Mouse (Mus musculus) liver, embryonic 11.5 days (tissue): ENCODE measurements at regions not wholly inside any gene's neighbourhood (a gene's known extent, or its start where the extent isn't known, plus 50 kb on each side); places are given as distances from the start of the nearest gene placed in this dataset.
"Not testable (repeated sequence)": the region's sequence is repeated elsewhere in the genome, so short reads cannot be mapped to it uniquely, and the experiment has no call there.

Experiments
- ATAC-seq: fragments of 200-750 bp; cut with Nextera tagmentation; replicated peaks from 2 replicates; pipeline ENCODE4 v1.8.0; 2017; ENCODE audit warnings: moderate number of reproducible peaks, mild to moderate bottlenecking, moderate TSS enrichment, moderate library complexity; ENCODE audit not compliant: low FRiP score
- DNase-seq: peaks from one replicate; pipeline ENCODE4 v3.0.0-alpha.2; 2017; ENCODE audit warnings: low spot score
- H3K27ac ChIP-seq: fragments of 300-500 bp; sonication (generic); 2 replicates; pipeline ENCODE4 v1.5.1; 2014; ENCODE audit warnings: mild to moderate bottlenecking, low read depth, low read length, control low read depth
- H3K27me3 ChIP-seq: fragments of 300-500 bp; sonication (generic); replicated peaks from 2 replicates; pipeline ENCODE4 v1.6.1; 2014; ENCODE audit warnings: low read length, mixed read lengths; ENCODE audit not compliant: control insufficient read depth, insufficient read depth
- H3K36me3 ChIP-seq: fragments of 300-500 bp; sonication (generic); 2 replicates; pipeline ENCODE4 v1.6.1; 2014; ENCODE audit warnings: mild to moderate bottlenecking, low read length, moderate library complexity, mixed read lengths; ENCODE audit not compliant: control insufficient read depth, insufficient read depth
- H3K4me1 ChIP-seq: fragments of 300-500 bp; sonication (generic); replicated peaks from 2 replicates; pipeline ENCODE4 v1.6.1; 2014; ENCODE audit warnings: low read length, mixed read lengths; ENCODE audit not compliant: control insufficient read depth, insufficient read depth
- H3K4me2 ChIP-seq: fragments of 300-500 bp; sonication (generic); 2 replicates; pipeline ENCODE4 v1.6.1; 2014; ENCODE audit warnings: mild to moderate bottlenecking, control low read depth, moderate library complexity
- H3K4me3 ChIP-seq: fragments of 300-500 bp; sonication (generic); 2 replicates; pipeline ENCODE4 v1.5.1; 2014; ENCODE audit warnings: low read depth, low read length, control low read depth
- H3K9ac ChIP-seq: fragments of 300-500 bp; sonication (generic); 2 replicates; pipeline ENCODE4 v1.6.1; 2014; ENCODE audit warnings: low read depth, low read length, control low read depth
- H3K9me3 ChIP-seq: fragments of 300-500 bp; sonication (generic); 2 replicates; pipeline ENCODE4 v1.6.1; 2016; ENCODE audit warnings: low read length, inconsistent platforms, mixed read lengths; ENCODE audit not compliant: control insufficient read depth
- WGBS: fragments of 180-500 bp; shearing (Covaris S2); extraction: QIAGEN DNeasy Blood & Tissue Kit; methylation state at CpG from one replicate; pipeline ENCODE4 v1.1.7; 2014; 5-methylcytosine and 5-hydroxymethylcytosine counted together

DNA sequence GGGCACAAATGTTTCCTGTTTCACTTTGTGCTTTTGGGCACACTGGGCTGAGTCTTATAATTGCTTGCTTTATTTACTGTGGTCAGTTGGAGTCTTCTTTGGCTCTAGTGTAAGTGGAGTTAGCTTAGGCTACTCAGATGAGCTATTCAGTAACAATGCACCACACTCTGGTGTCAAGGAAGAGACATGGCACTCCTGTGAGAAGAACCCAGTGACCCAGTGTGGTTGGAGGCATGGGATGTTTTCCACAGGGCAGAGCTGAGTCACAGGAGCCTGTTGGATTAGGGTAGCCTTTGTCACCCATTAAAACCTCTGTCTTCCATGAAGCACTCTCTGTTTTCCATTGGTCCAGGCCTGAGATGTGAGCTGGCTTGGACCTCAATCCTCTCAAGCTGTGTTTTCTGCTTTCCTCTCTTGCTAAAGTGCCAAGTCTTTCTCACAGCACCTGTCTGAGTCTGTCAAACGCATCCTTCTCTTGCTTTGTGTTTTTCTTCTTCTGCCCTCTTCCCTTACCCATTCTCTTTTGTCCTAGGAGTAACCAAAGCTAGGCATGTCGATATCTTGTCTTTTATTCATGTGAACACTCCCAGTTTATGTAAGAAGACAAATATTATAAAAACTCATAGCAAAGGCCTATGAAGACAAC lies 83.2 kb downstream of the Cxcr4 start:
- ATAC-seq (no peak), DNase-seq (no peak)
- Histone ChIP-seq H3K4me3 (no peak overlapping the region), H3K36me3 (no peaks in the 10 kb centered on the region), H3K27me3 (no peaks in the 10 kb centered on the region), H3K27ac (no peak overlapping the region), H3K4me2 (no peak overlapping the region), H3K4me1 (no peaks in the 10 kb centered on the region), H3K9me3 (no peaks in the 10 kb centered on the region), H3K9ac (no peak overlapping the region)
- WGBS = 68% methylated on average over 2 of the region's 2 CpGs

GRCm38 (mm10) chr1:128506551-128507313 lies 85.4 kb downstream of the Cxcr4 start:
- WGBS = 51% methylated on average over 4 of the region's 4 CpGs
- no peak overlapping the region for H3K9ac ChIP-seq
- no peaks in the 10 kb centered on the region for H3K27me3 ChIP-seq
- no peak overlapping the region for H3K4me2 ChIP-seq
- no peaks in the 10 kb centered on the region for H3K36me3 ChIP-seq
- no peak overlapping the region for H3K4me3 ChIP-seq
- H3K4me1 ChIP-seq = no peaks in the 10 kb centered on the region
- DNase-seq = no peak
- H3K9me3 ChIP-seq = no peaks in the 10 kb centered on the region
- no peak overlapping the region for H3K27ac ChIP-seq
- ATAC-seq = peak; percentile 68

DNA sequence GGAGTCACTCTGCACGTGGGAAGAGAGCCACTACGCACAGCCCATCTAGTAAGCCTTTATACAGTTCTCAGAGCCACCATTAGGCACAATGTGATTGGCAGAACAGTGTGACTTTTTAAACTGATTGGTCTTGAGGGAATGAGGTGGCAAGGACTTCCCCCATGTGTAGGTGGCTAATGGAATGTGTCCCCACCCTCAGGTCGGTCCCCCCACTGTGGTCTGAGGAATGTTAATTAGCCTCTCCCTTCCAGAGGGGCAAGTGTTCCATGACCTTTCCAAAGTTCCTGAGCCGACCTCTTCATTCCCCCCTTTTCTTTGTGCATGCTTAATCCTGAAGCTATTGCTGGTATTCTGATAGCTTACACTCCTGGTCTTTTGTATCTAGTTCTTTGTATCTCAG lies 87.2 kb upstream of the Dars start:
- H3K27ac ChIP-seq = no peak overlapping the region
- no peaks in the 10 kb centered on the region for H3K27me3 ChIP-seq
- DNase-seq = no peak
- 66% methylated on average over 4 of the region's 4 CpGs for WGBS
- no peak for ATAC-seq
- H3K4me3 ChIP-seq = no peak overlapping the region
- H3K9me3 ChIP-seq = no peaks in the 10 kb centered on the region
- H3K4me2 ChIP-seq = no peak overlapping the region
- no peaks in the 10 kb centered on the region for H3K36me3 ChIP-seq
- H3K4me1 ChIP-seq = no peaks in the 10 kb centered on the region
- no peak overlapping the region for H3K9ac ChIP-seq

DNA sequence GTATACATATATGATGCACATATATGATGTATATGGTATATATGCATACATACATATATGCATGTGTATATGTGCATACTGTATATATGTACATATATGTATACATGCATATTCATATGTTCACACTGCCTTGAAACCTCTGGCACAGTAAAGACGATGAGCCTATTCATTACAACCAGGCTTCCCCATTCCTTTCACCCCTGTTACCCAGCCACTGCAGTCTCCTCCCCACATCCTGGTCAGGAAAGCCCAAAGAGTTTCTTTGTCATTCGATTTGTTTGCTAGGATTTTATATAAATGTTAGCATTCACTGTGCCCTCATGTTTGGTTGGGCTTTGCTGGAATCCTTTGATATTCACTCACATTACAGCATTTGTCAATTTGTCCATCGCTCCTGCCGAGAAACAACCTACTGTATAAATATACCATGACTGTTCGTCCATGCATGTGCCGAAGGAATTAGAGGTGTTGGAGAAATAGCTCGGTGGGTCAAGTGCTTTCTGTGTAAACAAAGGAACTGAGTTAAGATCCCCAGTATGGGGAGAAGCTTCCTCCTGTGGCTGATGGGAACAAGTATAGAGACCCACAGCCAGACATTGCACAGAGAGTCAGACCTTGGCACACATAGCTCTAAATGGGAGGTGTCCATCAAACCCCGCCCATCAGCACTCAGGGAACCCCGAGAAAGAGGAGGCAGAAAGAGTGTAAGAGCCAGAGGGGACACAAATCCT lies 81.0 kb upstream of the Dars start:
- H3K27ac ChIP-seq = no peak overlapping the region
- H3K4me2 ChIP-seq = no peak overlapping the region
- 73% methylated on average over 9 of the region's 9 CpGs for WGBS
- no peak overlapping the region for H3K4me3 ChIP-seq
- H3K27me3 ChIP-seq = no peaks in the 10 kb centered on the region
- H3K9me3 ChIP-seq = no peaks in the 10 kb centered on the region
- no peaks in the 10 kb centered on the region for H3K36me3 ChIP-seq
- no peak for ATAC-seq
- no peaks in the 10 kb centered on the region for H3K4me1 ChIP-seq
- H3K9ac ChIP-seq = no peak overlapping the region
- no peak for DNase-seq

GRCm38 (mm10) chr1:128492251-128492650 lies 75.1 kb upstream of the Dars start:
- no peak overlapping the region for H3K4me3 ChIP-seq
- H3K36me3 ChIP-seq = no peaks in the 10 kb centered on the region
- H3K9ac ChIP-seq = no peak overlapping the region
- no peak overlapping the region for H3K27ac ChIP-seq
- 92% methylated on average over 2 of the region's 2 CpGs for WGBS
- no peaks in the 10 kb centered on the region for H3K9me3 ChIP-seq
- H3K4me1 ChIP-seq = no peaks in the 10 kb centered on the region
- H3K27me3 ChIP-seq = no peaks in the 10 kb centered on the region
- ATAC-seq = no peak
- DNase-seq = no peak
- H3K4me2 ChIP-seq = no peak overlapping the region

GRCm38 (mm10) chr1:128487181-128487580 lies 70.0 kb upstream of the Dars start:
- DNase-seq, H3K27ac ChIP-seq, H3K4me1 ChIP-seq, H3K27me3 ChIP-seq, H3K36me3 ChIP-seq, H3K9ac ChIP-seq, H3K4me2 ChIP-seq, H3K9me3 ChIP-seq, H3K4me3 ChIP-seq, ATAC-seq: not testable (repeated sequence)
- WGBS = 68% methylated on average over 2 of the region's 4 CpGs

GRCm38 (mm10) chr1:128478376-128478775 lies 61.2 kb upstream of the Dars start:
- ATAC-seq (no peak), DNase-seq (no peak)
- no peaks in the 10 kb centered on the region for H3K27me3 ChIP-seq
- H3K9ac ChIP-seq = no peak overlapping the region
- 65% methylated on average over 6 of the region's 6 CpGs for WGBS
- no peak overlapping the region for H3K4me2 ChIP-seq
- no peaks in the 10 kb centered on the region for H3K36me3 ChIP-seq
- H3K4me1 ChIP-seq = no peaks in the 10 kb centered on the region
- H3K4me3 ChIP-seq = no peak overlapping the region
- no peak overlapping the region for H3K27ac ChIP-seq
- no peaks in the 10 kb centered on the region for H3K9me3 ChIP-seq

DNA sequence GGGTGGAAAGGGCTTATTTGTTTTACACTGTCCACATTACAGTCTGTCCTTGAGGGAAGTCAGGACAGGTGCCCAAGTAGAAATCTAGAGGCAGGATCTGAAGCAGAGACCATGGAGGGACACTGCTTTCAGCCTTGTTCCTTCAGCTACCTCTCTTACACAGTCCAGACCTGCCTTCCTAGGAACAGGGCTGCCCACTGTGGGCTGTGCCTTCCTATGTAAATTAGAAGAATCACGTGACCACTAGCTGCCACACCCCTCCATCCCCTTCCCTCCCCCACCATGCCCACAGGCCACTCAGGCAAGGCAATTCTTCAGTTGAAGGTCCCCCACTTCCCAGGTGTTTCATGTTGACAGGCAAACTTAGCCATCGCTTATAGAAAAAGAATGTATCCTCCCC lies 60.5 kb upstream of the Dars start:
- H3K9ac ChIP-seq = no peak overlapping the region
- H3K4me3 ChIP-seq = no peak overlapping the region
- no peak for ATAC-seq
- no peaks in the 10 kb centered on the region for H3K4me1 ChIP-seq
- no peaks in the 10 kb centered on the region for H3K27me3 ChIP-seq
- H3K9me3 ChIP-seq = no peaks in the 10 kb centered on the region
- H3K36me3 ChIP-seq = no peaks in the 10 kb centered on the region
- WGBS = 71% methylated on average over 2 of the region's 2 CpGs
- H3K4me2 ChIP-seq = no peak overlapping the region
- H3K27ac ChIP-seq = no peak overlapping the region
- no peak for DNase-seq
